Mouse (Mus musculus) MEL (cell line): ENCODE measurements around the gene Pycr2. TPM values are rescaled to one million over a fixed set of nuclear protein-coding genes. Genes with fewer than 3 reads are reported as not detected.

ENCODE experiments used
- DNase-seq: peaks from one replicate; pipeline ENCODE4 v3.0.0; 2011; ENCODE audit warnings: low read depth, low spot score
- H3K27ac ChIP-seq: 2 replicates; pipeline ENCODE4 v1.5.1; 2012; ENCODE audit warnings: low read depth, mild to moderate bottlenecking, control low read depth, low read length, moderate library complexity; ENCODE audit not compliant: control insufficient read depth
- H3K27me3 ChIP-seq, 2 experiments: fragments of 150-350 bp in 1 of 2; sonication (generic) in 1 of 2; 2 replicates each; pipeline ENCODE4 v1.6.1; 2012; ENCODE audit warnings: low read length in 2 of 2, mild to moderate bottlenecking in 2 of 2, improper control_type of control experiment in 1 of 2, moderate library complexity in 1 of 2; ENCODE audit not compliant: insufficient read depth in 2 of 2, control insufficient read depth in 1 of 2
- H3K36me3 ChIP-seq, 2 experiments: 2 replicates each; pipeline ENCODE4 v1.6.1; 2012 to 2014; ENCODE audit warnings: low read length in 2 of 2, improper control_type of control experiment in 1 of 2, inconsistent platforms in 1 of 2, mild to moderate bottlenecking in 1 of 2; ENCODE audit not compliant: insufficient read depth in 2 of 2, control insufficient read depth in 1 of 2
- H3K4me1 ChIP-seq, 2 experiments: fragments of 150-350 bp in 1 of 2; sonication (generic) in 1 of 2; 2 replicates each; pipeline ENCODE4 v1.6.1; 2012; ENCODE audit warnings: low read length in 2 of 2, improper control_type of control experiment in 1 of 2, mild to moderate bottlenecking in 1 of 2; ENCODE audit not compliant: insufficient read depth in 2 of 2, control insufficient read depth in 1 of 2
- H3K4me3 ChIP-seq, 2 experiments: fragments of 150-350 bp in 1 of 2; sonication (generic) in 1 of 2; 2 replicates each; pipeline ENCODE4 v1.5.1; 2012; ENCODE audit warnings: low read depth in 2 of 2, low read length in 2 of 2, mild to moderate bottlenecking in 2 of 2, moderate library complexity in 2 of 2, control low read depth in 1 of 2, improper control_type of control experiment in 1 of 2; ENCODE audit not compliant: control insufficient read depth in 1 of 2, insufficient read depth in 1 of 2
- H3K79me2 ChIP-seq: 2 replicates; pipeline ENCODE4 v1.6.1; 2012; ENCODE audit warnings: mild to moderate bottlenecking, low read length, moderate library complexity; ENCODE audit not compliant: control insufficient read depth, poor library complexity, insufficient read depth
- H3K9ac ChIP-seq: 2 replicates; pipeline ENCODE4 v1.6.1; 2012; ENCODE audit warnings: low read depth, mild to moderate bottlenecking, control low read depth, low read length, moderate library complexity; ENCODE audit not compliant: control insufficient read depth, poor library complexity, severe bottlenecking
- H3K9me3 ChIP-seq: fragments of 150-350 bp; sonication (generic); replicated peaks from 2 replicates; pipeline ENCODE4 v1.6.1; 2012; ENCODE audit warnings: mild to moderate bottlenecking, low read length, improper control_type of control experiment, moderate library complexity; ENCODE audit not compliant: insufficient read depth
- BHLHE40 ChIP-seq: IDR thresholded peaks from 2 replicates; pipeline ENCODE4 v1.6.1; 2012; ENCODE audit warnings: low read depth, mild to moderate bottlenecking, inconsistent platforms, low read length, improper control_type of control experiment, borderline replicate concordance
- CHD1 ChIP-seq: IDR thresholded peaks from 2 replicates; pipeline ENCODE4 v1.6.1; 2012; ENCODE audit warnings: low read depth, mild to moderate bottlenecking, inconsistent platforms, low read length, improper control_type of control experiment
- EP300 ChIP-seq, 2 experiments: IDR thresholded peaks; 2 replicates each; pipeline ENCODE4 v1.6.1; 2011; ENCODE audit warnings: improper control_type of control experiment in 2 of 2, low read length in 2 of 2, low read depth in 1 of 2, mild to moderate bottlenecking in 1 of 2
- GABPA ChIP-seq: IDR thresholded peaks from 2 replicates; pipeline ENCODE4 v1.6.1; 2012; ENCODE audit warnings: low read depth, mild to moderate bottlenecking, inconsistent platforms, low read length, improper control_type of control experiment, moderate library complexity
- GATA1 ChIP-seq: IDR thresholded peaks from 2 replicates; pipeline ENCODE4 v1.6.1; 2011; ENCODE audit warnings: low read depth, low read length, improper control_type of control experiment
- HCFC1 ChIP-seq: IDR thresholded peaks from 2 replicates; pipeline ENCODE4 v1.6.1; 2012; ENCODE audit warnings: low read depth, mild to moderate bottlenecking, inconsistent platforms, low read length, improper control_type of control experiment, moderate library complexity
- KAT2A ChIP-seq: conservative IDR thresholded peaks from 2 replicates; pipeline ENCODE4 v1.6.1; 2012; ENCODE audit warnings: low read depth, low read length, improper control_type of control experiment, inconsistent platforms
- MAX ChIP-seq: IDR thresholded peaks from 2 replicates; pipeline ENCODE4 v1.6.1; 2011; ENCODE audit warnings: low read length, improper control_type of control experiment
- MXI1 ChIP-seq: IDR thresholded peaks from 2 replicates; pipeline ENCODE4 v1.6.1; 2011; ENCODE audit warnings: mild to moderate bottlenecking, low read depth, low read length, improper control_type of control experiment
- MYC ChIP-seq: IDR thresholded peaks from 2 replicates; pipeline ENCODE4 v1.6.1; 2011; ENCODE audit warnings: low read depth, mild to moderate bottlenecking, low read length, improper control_type of control experiment, moderate library complexity
- NELFE ChIP-seq: IDR thresholded peaks from 2 replicates; pipeline ENCODE4 v1.6.1; 2011; ENCODE audit warnings: low read depth, low read length, improper control_type of control experiment
- POLR2A ChIP-seq, 2 experiments: IDR thresholded peaks; 2 replicates each; pipeline ENCODE4 v1.6.1; 2011 to 2012; ENCODE audit warnings: low read length in 2 of 2, mild to moderate bottlenecking in 2 of 2, control low read depth in 1 of 2, improper control_type of control experiment in 1 of 2, low read depth in 1 of 2, moderate library complexity in 1 of 2; ENCODE audit not compliant: control insufficient read depth in 1 of 2, insufficient read depth in 1 of 2, poor library complexity in 1 of 2
- RCOR1 ChIP-seq: IDR thresholded peaks from 2 replicates; pipeline ENCODE4 v1.6.1; 2012; ENCODE audit warnings: low read depth, mild to moderate bottlenecking, inconsistent platforms, low read length, improper control_type of control experiment
- SIN3A ChIP-seq: IDR thresholded peaks from 2 replicates; pipeline ENCODE4 v1.6.1; 2012; ENCODE audit warnings: low read length, improper control_type of control experiment, inconsistent platforms
- TBP ChIP-seq: IDR thresholded peaks from 2 replicates; pipeline ENCODE4 v1.8.0; 2011; ENCODE audit warnings: low read depth, low read length, improper control_type of control experiment
- UBTF ChIP-seq: IDR thresholded peaks from 2 replicates; pipeline ENCODE4 v1.6.1; 2012; ENCODE audit warnings: low read depth, mild to moderate bottlenecking, inconsistent platforms, low read length, improper control_type of control experiment, moderate library complexity, borderline replicate concordance; ENCODE audit not compliant: insufficient read depth
- USF1 ChIP-seq: IDR thresholded peaks from 2 replicates; pipeline ENCODE4 v1.6.1; 2014; ENCODE audit warnings: low read depth, mild to moderate bottlenecking, inconsistent platforms, low read length, improper control_type of control experiment, moderate library complexity
- ZNF384 ChIP-seq: IDR thresholded peaks from 2 replicates; pipeline ENCODE4 v1.6.1; 2012; ENCODE audit warnings: low read depth, mild to moderate bottlenecking, inconsistent platforms, low read length, improper control_type of control experiment
- polyA plus RNA-seq, 2 experiments: library from polyadenylated mRNA; stranded (reverse) in 1 of 2; unstranded in 1 of 2; fragments of >175 nt in 1 of 2; fragments of >200 nt in 1 of 2; gene quantifications; 2 replicates each; pipeline versions ENCODE4 v1.2.1 to v1.2.4; 2012; ENCODE audit warnings: low replicate concordance in 2 of 2, low read depth in 1 of 2; ENCODE audit not compliant: insufficient read length in 2 of 2, insufficient read depth in 1 of 2, missing spikeins in 1 of 2
- total RNA-seq: library from RNA; depleted of rRNA; stranded (reverse); fragments of 300-350 nt; gene quantifications from 2 replicates; pipeline ENCODE4 v1.2.3, GENCODE M21; 2012

The Pycr2 gene
- total and polyA plus RNA-seq, 3 experiments = 125 to 183 TPM; not detected in 1

DNA sequence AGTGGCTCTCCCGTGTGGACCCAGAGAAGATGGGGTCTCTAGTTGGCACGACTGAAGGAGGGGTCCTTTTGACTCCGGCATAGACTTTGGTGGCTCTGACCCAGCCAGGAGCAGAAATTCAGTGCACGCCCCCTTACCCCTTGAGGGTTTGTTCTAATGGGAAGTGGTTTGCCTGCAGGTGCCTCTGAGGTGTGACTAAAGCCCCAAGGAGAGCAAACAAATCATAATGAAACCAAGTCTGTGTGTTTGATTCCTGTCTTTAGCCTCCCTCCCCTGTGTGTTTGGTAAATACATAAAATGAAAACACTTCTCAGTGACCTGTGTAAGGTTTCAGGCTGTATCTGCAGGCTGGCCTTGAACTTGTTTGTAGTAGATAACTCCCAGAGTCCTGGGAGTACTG, 22.2 kb downstream of the Pycr2 start:
- Histone ChIP-seq H3K9ac (no peak overlapping the region), H3K9me3 (no peaks in the 10 kb centered on the region), H3K4me1 (peaks cover 4 to 7% of the 10 kb centered on the region in 2 experiments), H3K27me3 (no peaks in the 10 kb centered on the region), H3K79me2 (no peaks in the 10 kb centered on the region), H3K4me3 (no peak overlapping the region), H3K36me3 (peaks cover 0 to 5% of the 10 kb centered on the region in 2 experiments; a peak in 2 of 4 replicates), H3K27ac (no peak overlapping the region)
- TF ChIP-seq MYC (no peak), KAT2A (no peak), MXI1 (no peak), GATA1 (no peak), CHD1 (no peak), EP300 (IDR thresholded peaks at IDR 0.05; ENCODE audit: low read depth in 1 of 2, low read length in 2 of 2) (no peak), MAX (no peak), TBP (no peak), USF1 (no peak), ZNF384 (no peak), NELFE (no peak), POLR2A (IDR thresholded peaks at IDR 0.05; ENCODE audit: control insufficient read depth in 1 of 2, insufficient read depth in 1 of 2, low read depth in 1 of 2, low read length in 2 of 2, poor library complexity in 1 of 2) (no peak), HCFC1 (no peak), RCOR1 (no peak), BHLHE40 (no peak)
- no peak for DNase-seq

DNA sequence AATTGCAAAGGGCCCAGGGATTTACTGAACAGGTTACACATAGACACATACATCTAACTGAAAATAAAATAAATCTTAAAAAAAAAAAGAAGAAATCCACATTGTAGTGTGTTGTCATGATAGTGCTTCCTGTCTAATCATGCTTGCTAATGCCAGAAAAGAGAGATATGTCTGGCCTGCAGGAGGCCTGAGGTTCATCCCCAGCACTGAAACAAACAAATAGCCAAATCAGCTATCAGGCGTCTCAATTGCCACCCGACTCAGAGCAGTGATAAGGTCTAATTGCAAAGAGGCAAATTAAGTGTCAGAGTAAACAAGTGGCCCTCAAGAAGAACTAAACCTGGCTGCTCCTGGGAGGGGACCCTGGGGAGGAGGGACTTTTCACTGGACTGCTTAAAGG, 25.5 kb downstream of the Pycr2 start:
- DNase-seq = peak; percentile 22
- Histone ChIP-seq H3K27me3 (no peaks in the 10 kb centered on the region), H3K36me3 (no peaks in the 10 kb centered on the region), H3K27ac (no peak overlapping the region), H3K4me1 (peaks cover 0 to 4% of the 10 kb centered on the region in 2 experiments; a peak in 2 of 4 replicates), H3K9me3 (no peaks in the 10 kb centered on the region), H3K79me2 (no peaks in the 10 kb centered on the region), H3K9ac (no peak overlapping the region), H3K4me3 (no peak overlapping the region)
- TF ChIP-seq GABPA (no peak), MXI1 (no peak), ZNF384 (peak; percentile 47; the same call in 1 of the 2 replicates)

DNA sequence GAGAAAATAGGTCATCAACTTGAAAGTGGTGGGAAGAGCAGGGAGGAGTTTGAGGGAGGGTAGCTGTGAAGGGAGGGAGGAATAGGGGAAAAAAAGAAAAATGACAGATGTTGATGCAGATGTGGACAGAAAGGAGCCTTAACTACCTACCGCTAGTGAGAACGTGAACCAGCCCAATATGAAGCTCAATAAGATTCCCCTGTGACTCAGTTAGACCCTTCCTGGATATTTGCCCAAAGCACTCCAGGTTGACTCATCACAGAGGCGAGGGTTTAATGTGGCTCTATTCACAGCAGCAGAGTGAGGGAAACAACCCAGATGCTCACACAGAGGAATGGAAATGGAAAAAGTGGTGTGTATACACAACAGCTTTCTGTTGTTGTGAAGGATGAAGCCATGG, 27.0 kb downstream of the Pycr2 start:
- Histone ChIP-seq H3K9ac (no peak overlapping the region), H3K4me3 (no peak overlapping the region), H3K36me3 (peaks cover 0 to under 1% of the 10 kb centered on the region in 2 experiments; a peak in 1 of 4 replicates), H3K9me3 (no peaks in the 10 kb centered on the region), H3K27ac (no peak overlapping the region), H3K27me3 (no peaks in the 10 kb centered on the region), H3K79me2 (no peaks in the 10 kb centered on the region), H3K4me1 (peaks cover 0 to 4% of the 10 kb centered on the region in 2 experiments; a peak in 2 of 4 replicates)
- TF ChIP-seq SIN3A (no peak), GABPA (no peak), UBTF (no peak)
- peak; percentile 54 for DNase-seq
